Mouse (Mus musculus) layer of hippocampus, postnatal 10 days (tissue): Measurements from ENCODE around the gene Nsd2. TPM values are rescaled to one million over a fixed set of nuclear protein-coding genes. Genes with fewer than 3 reads are reported as not detected.

Source experiments
- DNase-seq, 2 experiments: peaks; one replicate each; pipeline ENCODE4 v3.0.0; 2021; ENCODE audit warnings: low spot score in 2 of 2
- long read RNA-seq: library from polyadenylated mRNA; stranded (forward); transcript quantifications from one replicate; pipeline ENCODE4 v2.0.0, GENCODE M21; 2023
- total RNA-seq, 2 experiments: library from RNA; stranded (reverse); gene quantifications; 2 replicates each; pipeline ENCODE4 v1.2.3; 2021

The Nsd2 gene
- 100 to 1,000 TPM; 131 to 143 TPM for total RNA-seq
- long read RNA-seq, partial matches to known transcripts: 6 of 24 reads
- long read RNA-seq, other reads (novel, unspliced or antisense): 18 of 24 reads

- DNase-seq: peak; percentile 88 to 94
Measured at GRCm38 (mm10) chr5:33819876-33820732, at the start of gene Nsd2. Nsd2 (plus strand) TSS chr5:33820725.

- no peak for DNase-seq
Measured at GRCm38 (mm10) chr5:33777195-33777594, 43.3 kb upstream of the Nsd2 start.

- no peak for DNase-seq
Measured at GRCm38 (mm10) chr5:33781964-33782344, 38.6 kb upstream of the Nsd2 start.

- DNase-seq: peak; percentile 89 to 92
Measured at GRCm38 (mm10) chr5:33782345-33782998, 38.1 kb upstream of the Nsd2 start, which contains the start of gene Letm1. Letm1 (minus strand) TSS chr5:33782817.

- no peak for DNase-seq
Measured at GRCm38 (mm10) chr5:33782999-33783390, 37.5 kb upstream of the Nsd2 start.

- no peak for DNase-seq
Measured at GRCm38 (mm10) chr5:33791912-33792643, 28.4 kb upstream of the Nsd2 start.

- no peak for DNase-seq
Measured at GRCm38 (mm10) chr5:33803337-33803736, 17.2 kb upstream of the Nsd2 start.

- DNase-seq: no peak
Measured at GRCm38 (mm10) chr5:33811519-33811918, 9.0 kb upstream of the Nsd2 start.

GRCm38 (mm10) chr5:33816008-33816725, 4.4 kb upstream of the Nsd2 start:
- DNase-seq: no peak

- no peak for DNase-seq
Measured at GRCm38 (mm10) chr5:33818104-33818503, 2.4 kb upstream of the Nsd2 start.

- DNase-seq: peak; percentile 19 to 23
Measured at GRCm38 (mm10) chr5:33819141-33819875, 1.2 kb upstream of the Nsd2 start.

GRCm38 (mm10) chr5:33820733-33821621, 452 bp downstream of the Nsd2 start:
- peak; percentile 49 to 64 for DNase-seq

GRCm38 (mm10) chr5:33821901-33822427, 1.4 kb downstream of the Nsd2 start:
- no peak for DNase-seq

- DNase-seq: no peak
Measured at GRCm38 (mm10) chr5:33822456-33822855, 1.9 kb downstream of the Nsd2 start.

GRCm38 (mm10) chr5:33826001-33826400, 5.5 kb downstream of the Nsd2 start:
- no peak for DNase-seq

GRCm38 (mm10) chr5:33828107-33828506, 7.6 kb downstream of the Nsd2 start:
- DNase-seq: no peak

- DNase-seq: no peak
Measured at GRCm38 (mm10) chr5:33829958-33830357, 9.4 kb downstream of the Nsd2 start.

GRCm38 (mm10) chr5:33830832-33831231, 10.3 kb downstream of the Nsd2 start:
- DNase-seq: no peak

- DNase-seq: no peak
Measured at GRCm38 (mm10) chr5:33841331-33841730, 20.8 kb downstream of the Nsd2 start.
